Mouse (Mus musculus): ENCODE measurements at regions not wholly inside any gene's neighbourhood (a gene's known extent, or its start where the extent isn't known, plus 50 kb on each side); places are given as distances from the start of the nearest gene placed in this dataset.
"Not testable (repeated sequence)": the region's sequence is repeated elsewhere in the genome, so short reads cannot be mapped to it uniquely, and the experiment has no call there.

DNA sequence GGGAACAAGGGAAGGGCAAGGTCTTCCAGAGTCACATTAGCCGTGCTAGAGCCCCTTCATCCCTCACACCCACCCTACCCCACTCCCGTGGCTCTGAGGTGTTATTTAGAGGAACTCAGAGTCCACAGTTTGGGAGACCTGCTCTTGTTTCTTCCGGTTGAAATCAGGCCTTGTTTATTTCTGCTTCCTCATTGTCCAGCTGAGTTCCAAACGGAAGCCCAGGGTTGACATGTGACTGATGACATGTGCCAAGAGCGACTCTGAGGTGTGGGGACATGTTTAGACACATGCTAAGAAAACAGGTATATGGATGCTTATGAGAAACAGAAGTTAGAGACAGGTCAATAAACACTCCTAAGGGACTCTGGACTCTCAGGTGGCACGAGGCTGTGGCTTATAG, 137.5 kb upstream of the Sulf2 start:
- no peak for ATAC-seq (replicated peaks; ENCODE audit: low FRiP score, low TSS enrichment, poor library complexity, severe bottlenecking)

DNA sequence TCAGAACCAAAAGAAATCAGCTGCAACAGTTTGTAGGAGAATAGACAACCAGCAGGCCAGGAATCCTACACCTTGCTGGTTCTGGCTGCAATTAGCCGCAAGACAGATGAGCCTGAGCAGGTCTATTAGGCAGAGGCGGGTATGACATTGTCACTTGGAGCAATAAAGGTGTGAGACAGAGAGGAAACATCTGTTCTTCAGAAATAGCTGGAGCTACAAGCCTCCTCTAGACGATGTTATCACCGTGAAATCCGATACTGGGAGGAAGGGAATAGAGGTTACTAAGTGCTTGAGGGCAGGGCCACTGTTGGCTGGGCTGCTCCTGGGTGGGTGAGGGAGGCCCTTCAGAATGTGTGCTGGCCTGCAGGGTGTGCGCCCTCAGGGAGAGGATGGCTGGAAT, 135.8 kb upstream of the Sulf2 start:
- ATAC-seq (replicated peaks; ENCODE audit: low FRiP score, low TSS enrichment, poor library complexity, severe bottlenecking), result no peak

DNA sequence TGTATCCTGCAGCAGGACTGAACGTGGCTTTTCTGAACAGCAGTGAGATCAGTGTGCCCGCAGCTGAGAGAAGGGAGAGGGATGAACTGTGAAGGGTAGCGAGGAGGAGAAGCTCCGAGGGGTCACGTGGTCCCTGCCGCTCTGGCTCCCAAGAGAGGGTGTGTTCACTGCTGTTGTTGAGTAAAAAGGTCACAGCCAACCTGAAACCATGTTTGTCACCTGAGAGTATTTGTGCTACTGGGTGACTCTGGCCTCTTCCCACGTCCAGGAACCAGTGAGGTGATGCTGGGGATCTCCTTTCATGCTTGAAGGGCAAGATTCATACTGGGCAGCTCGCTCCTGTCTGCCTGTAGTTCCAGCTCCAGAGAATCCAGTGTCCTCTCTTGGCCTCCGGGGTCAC, 135.4 kb upstream of the Sulf2 start:
- ATAC-seq (replicated peaks; ENCODE audit: low FRiP score, low TSS enrichment, poor library complexity, severe bottlenecking), result no peak

DNA sequence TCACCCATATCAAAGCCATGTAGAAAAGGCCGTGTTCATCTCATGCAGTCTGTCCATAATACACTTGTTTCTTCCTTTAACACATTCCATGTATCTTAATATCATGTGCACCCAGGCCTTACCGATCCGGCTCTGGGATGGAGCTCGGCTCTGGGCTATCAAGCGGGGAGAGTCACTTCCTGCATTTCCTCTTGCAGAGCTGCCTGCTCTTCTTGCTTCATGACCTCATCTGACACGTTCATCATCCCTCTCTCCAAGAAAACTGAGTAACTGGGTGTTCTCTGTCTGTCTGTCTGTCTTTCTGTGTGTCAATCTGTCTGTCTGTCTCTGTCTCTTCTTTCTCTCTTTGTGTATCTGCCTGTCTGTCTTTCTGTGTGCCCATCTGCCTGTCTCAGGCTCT, 133.7 kb upstream of the Sulf2 start:
- ATAC-seq (replicated peaks; ENCODE audit: low FRiP score, low TSS enrichment, poor library complexity, severe bottlenecking), result no peak

DNA sequence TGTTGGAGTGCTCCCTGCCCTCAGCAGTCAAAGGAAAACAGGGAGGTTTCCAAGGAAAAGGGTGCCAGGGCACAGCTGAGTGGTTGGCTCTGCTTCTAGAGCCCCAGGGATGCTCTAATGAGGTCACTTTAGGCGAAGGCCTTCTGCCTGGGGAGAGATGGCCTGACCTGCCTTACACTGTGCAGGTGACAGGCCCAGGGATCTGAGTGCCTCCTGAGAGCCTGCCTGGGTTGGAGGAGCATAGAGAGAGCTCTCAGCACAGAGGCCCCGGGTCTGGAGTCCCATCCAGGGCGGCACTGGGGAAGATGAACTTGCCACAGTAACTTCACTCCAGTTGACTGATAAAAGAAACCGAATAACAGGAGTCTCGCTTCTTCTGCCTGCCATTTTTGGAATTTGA, 125.7 kb upstream of the Sulf2 start:
- not testable (repeated sequence) for ATAC-seq (replicated peaks; ENCODE audit: low FRiP score, low TSS enrichment, poor library complexity, severe bottlenecking)

DNA sequence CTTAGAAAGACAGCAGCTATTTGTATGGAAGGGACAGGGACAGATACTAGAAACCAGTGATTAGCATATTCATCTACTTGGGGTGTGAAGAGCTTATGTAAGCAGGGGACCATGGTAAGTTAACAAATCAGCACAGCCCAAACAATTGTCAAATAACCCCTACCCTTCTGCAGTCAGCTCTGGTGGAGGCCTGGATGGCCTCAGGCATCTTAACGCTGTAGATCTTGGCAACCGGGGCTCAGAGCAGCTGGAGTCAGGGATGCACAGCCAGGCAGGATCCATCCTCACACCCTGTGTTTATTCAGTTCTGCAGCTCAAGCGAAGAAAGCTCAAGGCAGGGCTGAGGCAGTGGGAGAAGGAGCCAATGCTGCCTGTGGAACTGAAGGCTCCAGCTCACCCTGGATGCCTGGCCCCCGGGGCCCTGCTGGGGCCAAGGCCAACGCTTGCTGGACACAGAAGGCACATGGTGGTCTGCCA, 125.2 kb upstream of the Sulf2 start:
- no peak for ATAC-seq (replicated peaks; ENCODE audit: low FRiP score, low TSS enrichment, poor library complexity, severe bottlenecking)

GRCm38 (mm10) chr2:166279676-166280075, 124.2 kb upstream of the Sulf2 start:
- no peak for ATAC-seq (replicated peaks; ENCODE audit: low FRiP score, low TSS enrichment, poor library complexity, severe bottlenecking)

- no peak for ATAC-seq (replicated peaks; ENCODE audit: low FRiP score, low TSS enrichment, poor library complexity, severe bottlenecking)
Observed at GRCm38 (mm10) chr2:166275398-166275797, 119.9 kb upstream of the Sulf2 start.

GRCm38 (mm10) chr2:166274016-166274346, 118.5 kb upstream of the Sulf2 start:
- no peak for ATAC-seq (replicated peaks; ENCODE audit: low FRiP score, low TSS enrichment, poor library complexity, severe bottlenecking)

DNA sequence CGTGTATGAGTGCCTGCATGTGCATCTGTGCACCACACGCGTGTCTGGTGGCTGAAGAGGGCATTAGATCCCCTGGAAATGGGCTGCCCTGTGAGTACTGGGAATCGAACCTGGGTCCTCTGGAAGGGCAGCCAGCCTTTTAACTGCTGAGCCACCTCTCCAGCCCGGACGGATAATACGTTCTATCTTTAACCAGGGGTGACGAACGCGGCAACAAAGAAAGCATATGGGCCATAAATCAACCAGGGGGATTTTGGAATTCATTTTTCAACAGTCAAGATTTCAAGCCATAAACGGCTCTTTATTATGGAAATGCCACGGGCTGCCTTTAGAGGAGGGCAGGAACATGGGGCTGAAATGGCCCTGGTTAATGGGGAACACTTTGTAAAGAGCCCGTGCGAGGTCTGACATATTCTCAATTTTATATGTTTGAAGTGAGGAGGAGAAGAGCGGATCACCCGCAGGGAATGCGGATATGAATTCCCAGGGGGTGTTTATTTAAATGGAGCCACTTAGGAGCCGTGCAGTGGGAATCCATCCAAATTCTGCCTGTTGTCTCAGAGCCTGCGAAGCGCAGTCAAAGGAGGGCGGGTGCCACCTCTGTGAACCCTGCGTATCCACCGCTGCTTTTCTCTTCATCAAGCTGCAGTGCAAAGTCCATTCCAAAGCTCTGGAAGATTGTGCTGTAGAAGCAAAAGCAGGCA, 118.0 kb upstream of the Sulf2 start:
- ATAC-seq (replicated peaks; ENCODE audit: low FRiP score, low TSS enrichment, poor library complexity, severe bottlenecking), result no peak

DNA sequence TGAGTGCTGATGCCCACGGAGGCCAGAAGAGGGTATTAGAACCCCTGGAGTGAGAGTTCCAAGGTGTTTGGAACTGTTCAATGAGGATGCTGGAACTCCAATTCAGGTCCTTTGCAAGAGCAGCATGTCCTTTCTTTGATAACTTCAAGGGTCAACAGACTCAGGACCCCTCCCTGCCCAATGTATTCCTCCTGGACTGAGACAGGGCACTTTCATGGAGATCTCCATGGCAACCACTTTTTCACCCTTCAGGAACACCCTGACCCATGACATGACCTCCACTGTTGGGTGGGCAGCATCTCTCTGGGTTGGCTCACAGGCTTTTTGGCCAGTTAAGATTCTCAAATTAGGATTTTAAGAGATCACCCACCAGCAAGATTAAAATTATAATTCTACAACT, 117.4 kb upstream of the Sulf2 start:
- no peak for ATAC-seq (replicated peaks; ENCODE audit: low FRiP score, low TSS enrichment, poor library complexity, severe bottlenecking)

- no peak for ATAC-seq (replicated peaks; ENCODE audit: low FRiP score, low TSS enrichment, poor library complexity, severe bottlenecking)
Observed at GRCm38 (mm10) chr2:166272190-166272543, 116.7 kb upstream of the Sulf2 start.

- no peak for ATAC-seq (replicated peaks; ENCODE audit: low FRiP score, low TSS enrichment, poor library complexity, severe bottlenecking)
Observed at GRCm38 (mm10) chr2:166271373-166272189, 116.1 kb upstream of the Sulf2 start.

DNA sequence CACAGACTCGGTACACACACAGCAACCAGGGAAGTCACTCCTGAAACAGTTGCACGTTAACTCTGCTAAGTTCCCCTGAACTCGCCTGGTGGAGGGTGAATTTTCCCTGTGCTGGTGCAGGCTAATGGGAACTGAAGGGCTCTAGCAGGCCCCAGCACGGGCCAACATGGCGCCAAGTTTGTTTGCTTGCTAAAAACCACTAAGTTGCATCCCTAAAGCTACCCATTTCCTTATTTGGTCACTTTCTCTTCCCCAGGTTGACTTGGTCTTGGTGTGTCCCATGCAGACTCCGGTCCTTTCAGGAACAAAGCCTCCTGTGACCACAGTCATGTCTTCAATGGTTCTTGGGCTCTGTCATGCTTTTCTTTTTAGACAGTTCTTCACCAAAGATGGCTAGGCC, 114.5 kb upstream of the Sulf2 start:
- no peak for ATAC-seq (replicated peaks; ENCODE audit: low FRiP score, low TSS enrichment, poor library complexity, severe bottlenecking)

DNA sequence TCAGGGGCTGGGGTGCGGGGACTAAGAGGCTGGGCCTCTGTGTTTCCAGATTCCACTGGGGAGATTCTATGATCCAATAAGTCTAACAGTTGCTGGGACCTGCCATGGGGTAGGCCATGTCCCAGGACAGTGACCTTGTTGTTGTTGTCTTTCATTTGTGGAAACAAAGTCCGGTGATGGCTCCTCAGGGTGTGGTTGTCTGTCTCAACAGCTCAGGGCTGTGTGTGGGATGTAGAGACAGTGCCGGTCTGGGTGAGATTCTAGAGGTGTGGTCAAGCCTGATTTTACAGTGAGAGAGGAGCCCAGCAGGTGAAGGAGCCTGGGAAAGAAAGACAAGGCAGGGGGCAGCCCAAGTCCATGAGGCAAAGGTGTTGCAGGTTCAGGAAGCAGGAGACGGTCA, 111.5 kb upstream of the Sulf2 start:
- ATAC-seq (replicated peaks; ENCODE audit: low FRiP score, low TSS enrichment, poor library complexity, severe bottlenecking), result no peak

- ATAC-seq (replicated peaks; ENCODE audit: low FRiP score, low TSS enrichment, poor library complexity, severe bottlenecking), result no peak
Observed at GRCm38 (mm10) chr2:166266507-166266906, 111.0 kb upstream of the Sulf2 start.

GRCm38 (mm10) chr2:166264756-166265155, 109.3 kb upstream of the Sulf2 start:
- ATAC-seq (replicated peaks; ENCODE audit: low FRiP score, low TSS enrichment, poor library complexity, severe bottlenecking), result no peak

DNA sequence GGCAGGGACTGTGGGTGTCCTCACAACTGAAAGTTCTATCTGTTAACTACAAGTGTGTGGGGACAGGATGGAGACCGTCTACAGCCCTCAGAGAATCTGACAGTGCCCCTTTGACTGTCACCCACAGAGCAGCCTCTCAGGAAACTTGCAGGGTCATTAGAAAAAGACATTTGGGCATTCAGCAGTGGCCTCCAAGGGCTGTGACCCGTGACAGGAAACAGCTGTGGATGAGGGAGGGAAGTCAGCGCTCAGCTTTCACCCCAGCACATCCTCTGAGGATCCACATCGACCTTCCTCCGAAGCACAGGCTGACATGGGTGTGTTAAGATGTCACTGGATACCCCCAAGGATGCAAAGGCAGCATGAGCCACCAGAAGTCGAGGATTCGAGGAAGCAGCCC, 106.3 kb upstream of the Sulf2 start:
- no peak for ATAC-seq (replicated peaks; ENCODE audit: low FRiP score, low TSS enrichment, poor library complexity, severe bottlenecking)

DNA sequence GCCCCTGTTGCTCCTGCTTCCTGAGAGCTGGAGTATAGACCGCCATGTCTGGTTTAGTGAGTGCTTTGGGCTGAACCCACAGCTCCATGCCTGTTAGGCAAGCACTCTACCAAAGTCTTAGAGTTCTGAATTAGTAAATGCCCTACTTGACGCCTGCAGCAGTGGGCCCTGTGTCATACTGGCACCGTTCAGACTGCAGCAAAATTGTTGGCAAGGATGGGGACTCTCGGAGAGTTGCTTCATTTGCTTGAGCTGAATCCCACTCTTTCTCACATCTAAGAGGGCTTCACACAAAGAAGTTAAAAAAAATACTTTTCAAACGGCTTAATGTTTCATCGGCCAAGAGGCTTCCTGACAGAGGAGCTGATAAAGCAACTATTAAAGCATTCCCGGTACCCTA, 105.6 kb upstream of the Sulf2 start:
- ATAC-seq (replicated peaks; ENCODE audit: low FRiP score, low TSS enrichment, poor library complexity, severe bottlenecking), result no peak

DNA sequence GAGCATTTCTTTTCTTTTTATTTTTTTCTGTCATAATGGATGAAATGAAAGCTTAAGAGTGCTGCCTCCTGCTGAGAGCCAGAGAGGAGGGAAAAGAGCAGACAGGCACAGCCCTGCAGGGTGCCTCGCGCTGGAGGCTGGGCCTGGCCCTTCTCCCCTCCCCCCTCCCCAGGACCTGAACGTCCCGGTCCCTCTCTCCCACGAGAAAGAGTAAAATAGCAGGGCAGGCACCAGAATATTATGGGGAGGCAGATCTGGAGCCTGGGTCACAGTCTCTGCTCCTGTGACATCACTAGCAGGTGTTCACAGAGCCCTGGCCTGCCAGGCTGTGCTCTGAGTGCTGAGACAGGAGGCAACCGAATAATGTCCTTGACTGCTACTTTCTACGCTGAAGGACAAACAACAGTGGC, 103.3 kb upstream of the Sulf2 start:
- ATAC-seq (replicated peaks; ENCODE audit: low FRiP score, low TSS enrichment, poor library complexity, severe bottlenecking), result no peak

- ATAC-seq (replicated peaks; ENCODE audit: low FRiP score, low TSS enrichment, poor library complexity, severe bottlenecking), result no peak
Observed at GRCm38 (mm10) chr2:166257666-166258065, 102.2 kb upstream of the Sulf2 start.

Data from megakaryocyte-erythroid progenitor cell, adult 5-6 weeks (primary cell).